Mouse (Mus musculus) testis, postnatal 14 days (tissue): ENCODE data around the gene Garem2.
"Not testable (repeated sequence)": the region's sequence is repeated elsewhere in the genome, so short reads cannot be mapped to it uniquely, and the experiment has no call there.

Experiments used
- DNase-seq: peaks from one replicate; pipeline ENCODE4 v3.0.0; 2021; ENCODE audit warnings: low spot score

Gene Garem2

GRCm38 (mm10) chr5:30104841-30105667 is at the start of gene Garem2:
TSS of gene Garem2 (plus strand) at chr5:30105161.
- DNase-seq = peak; percentile 53

- DNase-seq = no peak
Observed at GRCm38 (mm10) chr5:30058216-30058731, 46.7 kb upstream of the Garem2 start.

GRCm38 (mm10) chr5:30059607-30060006 is 45.4 kb upstream of the Garem2 start:
- DNase-seq = not testable (repeated sequence)

- no peak for DNase-seq
Observed at GRCm38 (mm10) chr5:30067726-30068125, 37.2 kb upstream of the Garem2 start.

- DNase-seq = no peak
Observed at GRCm38 (mm10) chr5:30071677-30072076, 33.3 kb upstream of the Garem2 start.

- no peak for DNase-seq
Observed at GRCm38 (mm10) chr5:30072377-30072776, 32.6 kb upstream of the Garem2 start.

GRCm38 (mm10) chr5:30072825-30073821 is 31.8 kb upstream of the Garem2 start, which contains the start of gene Tyms:
TSS of gene Tyms (minus strand) at chr5:30073617.
- DNase-seq = peak; percentile 84

GRCm38 (mm10) chr5:30092701-30093100 is 12.3 kb upstream of the Garem2 start:
- no peak for DNase-seq

- DNase-seq = no peak
Observed at GRCm38 (mm10) chr5:30094399-30094798, 10.6 kb upstream of the Garem2 start.

- no peak for DNase-seq
Observed at GRCm38 (mm10) chr5:30095731-30096130, 9.2 kb upstream of the Garem2 start.

- DNase-seq = no peak
Observed at GRCm38 (mm10) chr5:30098260-30098659, 6.7 kb upstream of the Garem2 start.

GRCm38 (mm10) chr5:30103340-30103739 is 1.6 kb upstream of the Garem2 start:
- DNase-seq = no peak

- peak; percentile 70 for DNase-seq
Observed at GRCm38 (mm10) chr5:30104339-30104738, 622 bp upstream of the Garem2 start.

GRCm38 (mm10) chr5:30105668-30106300 is 823 bp downstream of the Garem2 start, which contains the start of gene 3110082J24Rik:
TSS of gene 3110082J24Rik (minus strand) at chr5:30106086.
- DNase-seq = no peak

- DNase-seq = no peak
Observed at GRCm38 (mm10) chr5:30106756-30107155, 1.8 kb downstream of the Garem2 start.

- DNase-seq = no peak
Observed at GRCm38 (mm10) chr5:30107186-30107585, 2.2 kb downstream of the Garem2 start.

GRCm38 (mm10) chr5:30107611-30108041 is 2.7 kb downstream of the Garem2 start:
- DNase-seq = no peak

- DNase-seq = no peak
Observed at GRCm38 (mm10) chr5:30108233-30108632, 3.3 kb downstream of the Garem2 start.

GRCm38 (mm10) chr5:30109899-30110298 is 4.9 kb downstream of the Garem2 start:
- no peak for DNase-seq

- DNase-seq = no peak
Observed at GRCm38 (mm10) chr5:30110371-30111060, 5.6 kb downstream of the Garem2 start.

- no peak for DNase-seq
Observed at GRCm38 (mm10) chr5:30111126-30111525, 6.2 kb downstream of the Garem2 start.
